Mouse (Mus musculus): ENCODE measurements around the gene Eepd1.

- TF ChIP-seq CTCF (IDR thresholded peaks at IDR 0.05; ENCODE audit: low read depth, low read length) (no peak), GATA2 (IDR thresholded peaks at IDR 0.05; ENCODE audit: borderline replicate concordance, low read depth, low read length) (no peak), TAL1 (conservative IDR thresholded peaks at IDR 0.05; ENCODE audit: low read depth, low read length) (no peak)
Observed at GRCm38 (mm10) chr9:25488581-25488980, 7.2 kb downstream of the Eepd1 start.
